Mouse (Mus musculus) embryonic fibroblast, embryonic 13.5 days (primary cell): ENCODE measurements around the gene Smpd2.

Source experiments
- CTCF ChIP-seq: IDR thresholded peaks from 2 replicates; pipeline ENCODE4 v1.5.1; 2011; ENCODE audit warnings: mild to moderate bottlenecking, control low read depth, low read length, moderate library complexity, borderline replicate concordance; ENCODE audit not compliant: insufficient read depth
- POLR2A ChIP-seq: IDR thresholded peaks from 2 replicates; pipeline ENCODE4 v1.6.1; 2011; ENCODE audit warnings: low read depth, mild to moderate bottlenecking, control low read depth, low read length, moderate library complexity

GRCm38 (mm10) chr10:41472962-41473481 lies 17.1 kb downstream of the Smpd2 start:
- TF ChIP-seq POLR2A (no peak), CTCF (no peak)
